Mouse (Mus musculus) limb, embryonic 11.5 days (tissue): ENCODE measurements around the gene 6820408C15Rik. TPM values are rescaled to one million over a fixed set of nuclear protein-coding genes. Genes with fewer than 3 reads are reported as not detected.

Experiments
- ATAC-seq: fragments of 200-750 bp; cut with Nextera tagmentation; 2 replicates; pipeline ENCODE4 v1.8.0; 2017; ENCODE audit warnings: low read depth; ENCODE audit not compliant: insufficient number of reproducible peaks, low FRiP score, low TSS enrichment
- DNase-seq: peaks from one replicate; pipeline ENCODE4 v3.0.0-alpha.2; 2015; ENCODE audit warnings: low spot score
- H3K27ac ChIP-seq: fragments of 300-500 bp; sonication (generic); replicated peaks from 2 replicates; pipeline ENCODE4 v1.5.1; 2014; ENCODE audit warnings: low read depth, mild to moderate bottlenecking, low read length
- H3K27me3 ChIP-seq: fragments of 300-500 bp; sonication (generic); 2 replicates; pipeline ENCODE4 v1.6.1; 2014; ENCODE audit warnings: mild to moderate bottlenecking, low read length, mixed read lengths; ENCODE audit not compliant: control insufficient read depth, insufficient read depth
- H3K36me3 ChIP-seq: fragments of 300-500 bp; sonication (generic); 2 replicates; pipeline ENCODE4 v1.6.1; 2014; ENCODE audit warnings: mild to moderate bottlenecking, low read length, moderate library complexity, mixed read lengths; ENCODE audit not compliant: control insufficient read depth, insufficient read depth
- H3K4me1 ChIP-seq: fragments of 300-500 bp; sonication (generic); 2 replicates; pipeline ENCODE4 v1.6.1; 2014; ENCODE audit warnings: low read length, mixed read lengths; ENCODE audit not compliant: control insufficient read depth, insufficient read depth
- H3K4me2 ChIP-seq: fragments of 300-500 bp; sonication (generic); 2 replicates; pipeline ENCODE4 v1.6.1; 2014; ENCODE audit warnings: low read depth, mild to moderate bottlenecking, moderate library complexity; ENCODE audit not compliant: severe bottlenecking
- H3K4me3 ChIP-seq: fragments of 300-500 bp; sonication (generic); 2 replicates; pipeline ENCODE4 v1.5.1; 2014; ENCODE audit warnings: low read depth, low read length
- H3K9ac ChIP-seq: fragments of 300-500 bp; sonication (generic); 2 replicates; pipeline ENCODE4 v1.6.1; 2014; ENCODE audit warnings: mild to moderate bottlenecking, low read length
- H3K9me3 ChIP-seq: fragments of 300-500 bp; sonication (generic); 2 replicates; pipeline ENCODE4 v1.6.1; 2016; ENCODE audit warnings: low read length; ENCODE audit not compliant: control insufficient read depth
- WGBS: fragments of 180-500 bp; shearing (Covaris S2); extraction: QIAGEN DNeasy Blood & Tissue Kit; methylation state at CpG from one replicate; pipeline ENCODE4 v1.1.7; 2014; 5-methylcytosine and 5-hydroxymethylcytosine counted together
- polyA plus RNA-seq: library from polyadenylated mRNA; unstranded; fragments of >200 nt; fragmentation: Nextera tagmentation; extraction: Ambion mirVana; gene quantifications from 2 replicates; pipeline ENCODE4 v1.2.1, GENCODE M21; 2014

The 6820408C15Rik gene
- polyA plus RNA-seq, 1 experiment from 2014 or later: 0.15 TPM

GRCm38 (mm10) chr2:152464570-152465150 is 49.3 kb downstream of the 6820408C15Rik start, which contains the start of gene Defb23:
Gene Defb23 (minus strand): TSS chr2:152464620.
- 85% methylated on average over 3 of the region's 3 CpGs for WGBS
- Histone ChIP-seq H3K36me3 (no peaks in the 10 kb centered on the region), H3K4me3 (no peak within 1 kb of the TSS), H3K4me2 (no peak within 1 kb of the TSS), H3K27me3 (no peaks in the 10 kb centered on the region), H3K27ac (no peak within 1 kb of the TSS), H3K9me3 (no peaks in the 10 kb centered on the region), H3K9ac (no peak within 1 kb of the TSS), H3K4me1 (no peaks in the 10 kb centered on the region)
- DNase-seq (no peak), ATAC-seq (no peak)

GRCm38 (mm10) chr2:152470973-152471372 is 55.6 kb downstream of the 6820408C15Rik start:
- Histone ChIP-seq H3K9me3 (no peaks in the 10 kb centered on the region), H3K4me3 (no peak overlapping the region), H3K4me1 (no peaks in the 10 kb centered on the region), H3K4me2 (no peak overlapping the region), H3K36me3 (no peaks in the 10 kb centered on the region), H3K27me3 (no peaks in the 10 kb centered on the region), H3K9ac (no peak overlapping the region), H3K27ac (no peak overlapping the region)
- ATAC-seq (no peak), DNase-seq (peak; percentile 62)
- 37% methylated on average over 7 of the region's 7 CpGs for WGBS

GRCm38 (mm10) chr2:152472434-152472833 is 57.0 kb downstream of the 6820408C15Rik start:
- ATAC-seq: no peak
- WGBS: 42% methylated on average over 3 of the region's 3 CpGs
- Histone ChIP-seq H3K36me3 (no peaks in the 10 kb centered on the region), H3K27ac (no peak overlapping the region), H3K9me3 (no peaks in the 10 kb centered on the region), H3K9ac (no peak overlapping the region), H3K4me1 (no peaks in the 10 kb centered on the region), H3K4me3 (no peak overlapping the region), H3K4me2 (no peak overlapping the region), H3K27me3 (no peaks in the 10 kb centered on the region)
- DNase-seq: no peak

GRCm38 (mm10) chr2:152476763-152477162 is 61.4 kb downstream of the 6820408C15Rik start, which contains the start of gene Defb20:
Gene Defb20 (plus strand): TSS chr2:152477063.
- Histone ChIP-seq H3K27me3 (no peaks in the 10 kb centered on the region), H3K36me3 (no peaks in the 10 kb centered on the region), H3K4me2 (no peak within 1 kb of the TSS), H3K9me3 (no peaks in the 10 kb centered on the region), H3K27ac (no peak within 1 kb of the TSS), H3K4me1 (no peaks in the 10 kb centered on the region), H3K9ac (no peak within 1 kb of the TSS), H3K4me3 (no peak within 1 kb of the TSS)
- 60% methylated on average over 2 of the region's 2 CpGs for WGBS
- no peak for DNase-seq
- no peak for ATAC-seq

GRCm38 (mm10) chr2:152480881-152481280 is 65.5 kb downstream of the 6820408C15Rik start:
- DNase-seq: no peak
- Histone ChIP-seq H3K4me2 (no peak overlapping the region), H3K36me3 (no peaks in the 10 kb centered on the region), H3K9me3 (no peaks in the 10 kb centered on the region), H3K9ac (no peak overlapping the region), H3K4me1 (no peaks in the 10 kb centered on the region), H3K27ac (no peak overlapping the region), H3K4me3 (no peak overlapping the region), H3K27me3 (no peaks in the 10 kb centered on the region)
- 87% methylated on average over 3 of the region's 3 CpGs for WGBS
- no peak for ATAC-seq

DNA sequence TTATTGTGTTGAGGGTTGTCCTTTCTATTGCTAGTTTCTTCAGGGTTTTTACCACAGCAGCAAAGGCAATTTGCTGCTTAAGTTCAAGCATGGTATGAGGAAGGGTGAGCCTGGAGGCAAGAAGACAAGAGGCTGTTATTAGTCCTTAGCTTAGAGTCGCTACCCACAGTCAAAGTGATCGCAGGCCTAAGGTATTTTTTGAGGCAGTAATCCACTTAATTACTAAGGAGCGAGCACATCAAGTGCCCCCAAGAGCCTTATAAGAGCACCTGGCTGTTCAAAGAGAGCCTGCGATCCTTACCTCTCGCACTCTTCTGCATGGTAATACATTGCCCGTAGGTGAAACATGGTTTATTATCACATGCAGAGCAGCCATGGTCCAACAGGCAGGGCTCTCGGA is 66.3 kb downstream of the 6820408C15Rik start:
- Histone ChIP-seq H3K36me3 (no peaks in the 10 kb centered on the region), H3K9ac (no peak overlapping the region), H3K9me3 (no peaks in the 10 kb centered on the region), H3K27me3 (no peaks in the 10 kb centered on the region), H3K4me2 (no peak overlapping the region), H3K4me1 (no peaks in the 10 kb centered on the region), H3K27ac (no peak overlapping the region), H3K4me3 (no peak overlapping the region)
- no peak for DNase-seq
- WGBS: 76% methylated on average over 7 of the region's 7 CpGs
- ATAC-seq: no peak

- H3K36me3 ChIP-seq: no peaks in the 10 kb centered on the region
- no peaks in the 10 kb centered on the region for H3K9me3 ChIP-seq
- WGBS: 75% methylated on average over 2 of the region's 2 CpGs
- peak; percentile 36 for DNase-seq
- no peak for ATAC-seq
- H3K27ac ChIP-seq: no peak overlapping the region
- no peaks in the 10 kb centered on the region for H3K4me1 ChIP-seq
- no peak overlapping the region for H3K4me3 ChIP-seq
- no peak overlapping the region for H3K9ac ChIP-seq
- no peak overlapping the region for H3K4me2 ChIP-seq
- H3K27me3 ChIP-seq: no peaks in the 10 kb centered on the region
Observed at GRCm38 (mm10) chr2:152487024-152487423, 71.6 kb downstream of the 6820408C15Rik start.

- Histone ChIP-seq H3K9ac (no peak within 1 kb of the TSS), H3K4me3 (no peak within 1 kb of the TSS), H3K9me3 (no peaks in the 10 kb centered on the region), H3K36me3 (no peaks in the 10 kb centered on the region), H3K27ac (no peak within 1 kb of the TSS), H3K4me1 (no peaks in the 10 kb centered on the region), H3K4me2 (no peak within 1 kb of the TSS), H3K27me3 (no peaks in the 10 kb centered on the region)
- DNase-seq: no peak
- ATAC-seq: no peak
Observed at GRCm38 (mm10) chr2:152490038-152490437, 74.7 kb downstream of the 6820408C15Rik start, which contains the start of gene Defb22. Gene Defb22 (minus strand): TSS chr2:152490138.

- Histone ChIP-seq H3K36me3 (no peaks in the 10 kb centered on the region), H3K4me3 (no peak overlapping the region), H3K27ac (no peak overlapping the region), H3K27me3 (no peaks in the 10 kb centered on the region), H3K9ac (no peak overlapping the region), H3K4me2 (no peak overlapping the region), H3K9me3 (no peaks in the 10 kb centered on the region), H3K4me1 (no peaks in the 10 kb centered on the region)
- DNase-seq (no peak), ATAC-seq (no peak)
- WGBS: 72% methylated on average over 6 of the region's 6 CpGs
Observed at GRCm38 (mm10) chr2:152493151-152493550, 77.8 kb downstream of the 6820408C15Rik start.
